8 mouse cellular contexts compared by ENCODE assay signal in the genomic region with DNA sequence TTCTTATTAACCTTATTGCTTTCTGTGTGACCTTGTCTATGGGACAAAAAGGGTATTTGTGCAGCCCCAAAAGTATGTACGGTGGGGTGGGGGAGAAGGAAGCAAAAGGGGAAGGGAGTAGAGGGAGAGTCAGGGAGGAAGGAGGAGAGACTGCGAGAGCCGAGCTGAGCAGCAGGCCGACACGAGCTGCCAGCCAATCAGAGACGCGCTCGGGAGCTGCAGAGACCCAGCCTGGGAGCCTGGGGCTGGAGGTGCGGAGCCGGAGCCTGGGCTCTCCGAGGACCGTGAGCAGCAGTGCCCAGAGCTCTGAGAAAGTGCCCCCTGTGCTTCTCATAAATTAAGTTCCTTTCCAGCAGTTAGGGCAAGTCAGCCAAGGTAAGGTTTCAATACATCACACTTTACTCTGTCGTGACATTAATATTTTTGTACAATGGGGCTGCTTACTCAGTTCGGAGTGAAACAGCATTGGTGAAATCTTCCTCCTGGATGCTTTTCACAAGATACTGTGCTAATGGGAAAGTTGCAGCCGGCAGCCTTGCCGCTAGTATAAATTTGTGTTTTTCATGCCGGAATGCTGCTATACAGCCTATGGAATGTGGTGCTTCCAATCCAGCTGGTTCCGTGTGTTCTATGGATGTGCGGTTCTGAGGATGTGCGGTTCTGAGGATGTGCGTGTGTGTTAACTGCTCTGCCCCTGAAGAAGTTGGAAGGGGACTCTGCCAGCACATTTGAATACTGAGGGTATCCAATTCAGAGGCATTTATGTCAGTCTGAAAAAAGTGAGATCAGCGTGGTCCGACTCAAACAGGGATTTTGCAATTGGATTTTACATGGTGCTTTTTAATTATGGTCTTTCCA.
DNase-seq lines count a peak whose midpoint lies in the region; ATAC-seq and TF ChIP-seq lines count a peak whose summit lies in the region.

No protein-coding gene starts in this region.

- DNase-seq in heart, adult 11 months, result peak; percentile 93
- no peak for DNase-seq in heart, adult 8-10 months (ENCODE audit: low spot score)
- DNase-seq in embryonic facial prominence, embryonic 10.5 days (ENCODE audit: low spot score), result peak; percentile 85
- peak; percentile 78 to 86 for DNase-seq in layer of hippocampus, adult 18-20 months (ENCODE audit: low spot score in 2 of 2)
- no peak for DNase-seq in liver, embryonic 14.5 days (ENCODE audit: low read depth in 3 of 3, low spot score in 3 of 3)
- no peak for DNase-seq in natural killer cell, adult 2 months (ENCODE audit: low spot score in 2 of 2)

- no peak overlapping the region for H3K27ac ChIP-seq in embryonic facial prominence, embryonic 10.5 days (replicated peaks)
- no peak overlapping the region for H3K27ac ChIP-seq in heart, embryonic 12.5 days (ENCODE audit: poor library complexity, severe bottlenecking)
- no peak overlapping the region for H3K27ac ChIP-seq in liver, embryonic 14.5 days
- H3K27ac ChIP-seq in olfactory bulb, adult 2 months (ENCODE audit: insufficient read depth, low read depth, low read length), result peak overlapping the region; percentile 56

- TF ChIP-seq POLR2A in olfactory bulb, adult 2 months (IDR thresholded peaks at IDR 0.05; ENCODE audit: insufficient read depth, low read depth, low read length), result peak; percentile 40; the same call in 1 of the 2 replicates

- TF ChIP-seq CTCF in liver, embryonic 14.5 days (IDR thresholded peaks at IDR 0.05; ENCODE audit: low read depth), result no peak
- no peak for TF ChIP-seq CTCF in olfactory bulb, adult 2 months (IDR thresholded peaks at IDR 0.05; ENCODE audit: insufficient read depth, low read depth, low read length)

- H3K4me3 ChIP-seq in embryonic facial prominence, embryonic 10.5 days, result peak overlapping the region; percentile 59
- H3K4me3 ChIP-seq in heart, embryonic 12.5 days, result peak overlapping the region; percentile 46
- no peak overlapping the region for H3K4me3 ChIP-seq in liver, embryonic 14.5 days (ENCODE audit: insufficient read depth in 1 of 2, low read depth in 2 of 2, low read length in 2 of 2)
- H3K4me3 ChIP-seq in olfactory bulb, adult 2 months (ENCODE audit: insufficient read depth, low read depth, low read length), result peak overlapping the region; percentile 48

- no peaks in the 10 kb centered on the region for H3K9me3 ChIP-seq in embryonic facial prominence, embryonic 10.5 days
- no peaks in the 10 kb centered on the region for H3K9me3 ChIP-seq in heart, embryonic 12.5 days (replicated peaks)
- no peaks in the 10 kb centered on the region for H3K9me3 ChIP-seq in liver, embryonic 14.5 days (ENCODE audit: control insufficient read depth, low read length)

- no peaks in the 10 kb centered on the region for H3K36me3 ChIP-seq in embryonic facial prominence, embryonic 10.5 days (replicated peaks)
- H3K36me3 ChIP-seq in heart, embryonic 12.5 days, result no peaks in the 10 kb centered on the region
- H3K36me3 ChIP-seq in liver, embryonic 14.5 days (replicated peaks; ENCODE audit: control insufficient read depth, insufficient read depth, low read depth), result no peaks in the 10 kb centered on the region

- H3K27me3 ChIP-seq in embryonic facial prominence, embryonic 10.5 days (replicated peaks; ENCODE audit: low read depth, poor library complexity, severe bottlenecking), result peaks cover 6% of the 10 kb centered on the region; the same call in 1 of the 2 replicates
- H3K27me3 ChIP-seq in heart, embryonic 12.5 days (replicated peaks), result no peaks in the 10 kb centered on the region
- no peaks in the 10 kb centered on the region for H3K27me3 ChIP-seq in liver, embryonic 14.5 days (ENCODE audit: control insufficient read depth, insufficient read depth, low read length)

- peak; percentile 91 for ATAC-seq in heart, embryonic 12.5 days (ENCODE audit: insufficient number of reproducible peaks, low FRiP score)
- ATAC-seq in liver, embryonic 14.5 days (ENCODE audit: insufficient read depth), result 0 out of 2 replicates have a peak, but pooled peaks have one; percentile 33

- peaks cover 11% of the 10 kb centered on the region for H3K4me1 ChIP-seq in embryonic facial prominence, embryonic 10.5 days
- peaks cover 3% of the 10 kb centered on the region; the same call in 1 of the 2 replicates for H3K4me1 ChIP-seq in heart, embryonic 12.5 days (replicated peaks)
- H3K4me1 ChIP-seq in liver, embryonic 14.5 days (replicated peaks; ENCODE audit: control insufficient read depth in 2 of 2, insufficient read depth in 2 of 2, low read length in 1 of 2), result no peaks in the 10 kb centered on the region
- no peaks in the 10 kb centered on the region for H3K4me1 ChIP-seq in olfactory bulb, adult 2 months (ENCODE audit: control insufficient read depth, insufficient read depth, low read length)

- H3K4me2 ChIP-seq in heart, embryonic 12.5 days, result peak overlapping the region; percentile 83
- peak overlapping the region; percentile 32 for H3K4me2 ChIP-seq in liver, embryonic 14.5 days (ENCODE audit: low read depth)

- TF ChIP-seq EP300 in liver, embryonic 14.5 days (IDR thresholded peaks at IDR 0.05; ENCODE audit: low read depth), result no peak

- peak overlapping the region; percentile 55 for H3K9ac ChIP-seq in heart, embryonic 12.5 days
- H3K9ac ChIP-seq in liver, embryonic 14.5 days (replicated peaks), result no peak overlapping the region

- 5% methylated on average over 23 of the region's 23 CpGs for WGBS in embryonic facial prominence, embryonic 10.5 days
- WGBS in heart, embryonic 12.5 days, result 11% methylated on average over 23 of the region's 23 CpGs
- 9% methylated on average over 23 of the region's 23 CpGs for WGBS in liver, embryonic 14.5 days (ENCODE audit: insufficient replicate concordance)
- under 1% methylated on average over 23 of the region's 23 CpGs for WGBS in olfactory bulb, adult 2 months

Comparison
In these comparisons a context has a peak if more than half of its experiments do, and no peak if none do; other contexts are left out.
1. DNase-seq: peak in heart, adult 11 months (single experiment), embryonic facial prominence, embryonic 10.5 days (single experiment) and layer of hippocampus, adult 18-20 months (2 of 2); none in heart, adult 8-10 months (single experiment), liver, embryonic 14.5 days (0 of 3) and natural killer cell, adult 2 months (0 of 2).
2. H3K4me3 ChIP-seq: peak in embryonic facial prominence, embryonic 10.5 days (single experiment), heart, embryonic 12.5 days (single experiment) and olfactory bulb, adult 2 months (single experiment); none in liver, embryonic 14.5 days (0 of 2).